Mouse (Mus musculus): ENCODE data around the gene Sipa1l2. TPM values are rescaled to one million over a fixed set of nuclear protein-coding genes. Genes with fewer than 3 reads are reported as not detected.
"Not testable (repeated sequence)": the region's sequence is repeated elsewhere in the genome, so short reads cannot be mapped to it uniquely, and the experiment has no call there.

The Sipa1l2 gene
- polyA plus RNA-seq, 1 experiment from 2014 or later = 3.4 TPM

DNA sequence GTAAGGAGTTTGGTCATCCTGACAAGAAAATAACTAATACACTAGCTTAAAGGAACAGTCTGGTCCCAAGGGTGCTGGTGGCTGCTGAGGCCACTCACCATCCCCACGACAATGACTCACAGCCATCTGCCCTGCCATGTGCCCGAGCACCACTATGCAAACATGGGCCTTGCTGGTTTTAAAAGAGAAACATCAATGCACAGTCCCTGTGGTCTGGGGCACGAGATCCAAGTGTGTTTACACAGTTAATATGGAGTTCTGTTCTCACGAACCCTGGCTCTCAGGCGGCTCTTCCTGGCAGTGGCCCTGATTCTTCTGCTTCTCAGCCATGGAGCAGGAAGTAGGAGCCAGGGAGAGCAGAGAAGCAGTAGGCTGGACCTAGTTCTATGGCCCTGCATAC lies 159.0 kb downstream of the Sipa1l2 start:
- DNase-seq (ENCODE audit: low spot score) = no peak

DNA sequence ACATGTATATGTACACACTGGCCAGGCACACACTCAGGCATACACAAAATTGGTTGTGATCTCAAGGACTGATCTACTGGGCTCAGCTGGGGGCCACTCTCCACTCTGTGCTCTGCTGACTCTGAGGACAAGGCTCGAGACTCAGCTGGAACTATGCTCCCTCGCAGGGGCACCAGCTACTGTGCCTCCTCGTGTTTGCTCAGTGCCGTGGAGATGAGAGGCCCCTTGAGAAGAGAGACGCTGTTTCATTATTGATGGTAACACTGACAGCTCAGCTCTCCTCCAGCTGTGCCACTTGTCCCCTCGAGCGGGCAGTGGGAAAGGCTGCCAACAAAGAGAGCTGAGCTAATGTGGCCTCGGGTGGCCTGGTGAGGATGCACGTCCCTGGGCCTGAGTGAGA lies 161.9 kb downstream of the Sipa1l2 start:
- DNase-seq (ENCODE audit: low spot score) = no peak

DNA sequence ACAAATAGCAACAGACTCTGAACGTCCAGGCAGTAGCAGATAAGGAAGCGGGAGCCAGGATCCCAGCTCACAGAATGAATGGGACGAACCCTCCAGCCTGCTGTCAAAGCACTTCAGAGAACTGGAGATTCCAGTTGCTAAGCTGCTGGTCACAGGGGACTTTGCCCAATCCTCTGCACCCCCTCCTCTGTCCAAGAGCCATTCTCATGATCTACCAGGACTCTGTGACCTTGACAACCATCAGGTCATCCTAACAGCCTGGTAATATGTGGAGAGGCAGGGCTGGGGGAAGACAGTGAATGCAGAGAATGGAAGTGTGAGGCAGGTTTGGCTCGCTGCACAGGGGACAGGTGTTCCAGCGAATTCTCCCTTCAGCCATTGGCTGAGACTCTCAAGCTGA lies 163.2 kb downstream of the Sipa1l2 start:
- DNase-seq (ENCODE audit: low spot score) = no peak

DNA sequence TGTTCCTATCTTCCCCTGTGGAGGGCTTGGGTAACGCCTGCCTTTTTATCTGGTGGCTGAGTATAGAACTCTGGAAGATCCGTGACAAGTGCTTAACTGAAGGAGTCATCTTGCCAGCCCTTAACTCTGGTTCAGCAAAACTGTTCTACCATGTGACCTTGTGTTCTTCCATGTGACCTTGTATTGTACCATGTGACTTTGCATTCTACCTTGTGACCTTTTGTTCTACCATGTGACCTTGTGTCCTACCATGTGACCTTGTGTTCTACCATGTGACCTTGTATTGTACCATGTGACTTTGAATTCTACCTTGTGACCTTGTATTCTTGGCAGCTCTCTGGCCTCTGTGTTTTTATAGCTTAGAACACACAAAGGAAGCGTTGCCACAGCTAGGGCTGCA lies 168.3 kb downstream of the Sipa1l2 start:
- no peak for DNase-seq (ENCODE audit: low spot score)

DNA sequence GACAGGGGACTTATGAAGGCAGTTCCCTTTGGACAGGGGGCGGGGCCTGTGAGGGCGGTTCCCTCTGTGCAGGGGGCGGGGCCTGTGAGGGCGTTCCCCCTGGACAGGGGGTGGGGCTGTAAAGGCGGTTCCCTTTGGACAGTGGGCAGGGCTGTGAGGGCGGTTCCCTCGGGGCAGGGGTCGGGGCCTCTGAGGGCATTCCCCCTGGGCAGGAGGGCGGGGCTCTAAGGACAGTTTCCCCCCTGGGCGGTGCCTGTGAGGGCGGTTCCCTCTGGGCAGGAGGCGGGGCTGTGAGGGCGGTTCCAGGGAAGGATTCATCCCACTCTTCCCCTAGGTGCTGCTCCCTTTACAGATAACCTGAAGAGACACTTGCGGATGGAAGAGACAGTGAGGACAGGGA lies 171.6 kb downstream of the Sipa1l2 start:
- DNase-seq (ENCODE audit: low spot score) = no peak

DNA sequence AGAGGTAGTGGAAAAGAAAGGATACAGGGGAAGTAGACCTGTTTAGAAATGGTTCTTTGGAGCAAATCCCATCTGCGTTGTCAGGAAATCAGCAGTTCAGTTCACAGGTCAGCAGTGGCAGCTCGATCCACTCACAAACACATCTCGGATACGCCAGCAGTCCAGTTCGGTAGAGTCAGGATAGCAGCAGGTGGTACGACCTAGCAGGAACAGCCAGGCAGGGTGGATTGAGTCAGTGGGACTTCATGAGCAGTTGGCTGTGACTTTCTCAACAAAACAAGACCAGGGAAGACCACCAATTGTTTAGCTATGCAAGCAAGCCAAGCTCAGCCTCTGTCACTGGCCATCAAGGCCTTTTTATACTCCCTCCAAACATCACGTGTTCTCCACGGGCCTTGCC lies 173.9 kb downstream of the Sipa1l2 start:
- not testable (repeated sequence) for DNase-seq (ENCODE audit: low spot score)

DNA sequence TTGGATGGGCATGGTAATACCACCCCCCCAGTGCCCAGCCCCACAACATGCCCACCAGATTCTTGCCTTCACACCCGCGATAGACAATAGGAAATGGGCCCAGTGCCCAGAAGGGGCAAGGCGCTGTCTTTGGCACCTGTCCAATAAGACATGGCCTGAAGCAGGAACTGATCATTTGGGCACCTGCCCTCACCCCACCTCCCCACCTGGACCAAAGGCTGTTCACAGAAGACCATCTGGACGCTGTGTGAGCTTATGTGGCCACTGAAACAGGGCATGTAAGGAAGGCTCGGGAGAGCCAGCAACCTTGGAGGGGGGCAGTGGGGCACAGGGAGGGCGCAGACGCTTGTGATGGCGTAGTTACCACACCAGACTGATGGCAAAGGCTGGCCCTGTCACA lies 174.6 kb downstream of the Sipa1l2 start:
- DNase-seq (ENCODE audit: low spot score) = no peak

DNA sequence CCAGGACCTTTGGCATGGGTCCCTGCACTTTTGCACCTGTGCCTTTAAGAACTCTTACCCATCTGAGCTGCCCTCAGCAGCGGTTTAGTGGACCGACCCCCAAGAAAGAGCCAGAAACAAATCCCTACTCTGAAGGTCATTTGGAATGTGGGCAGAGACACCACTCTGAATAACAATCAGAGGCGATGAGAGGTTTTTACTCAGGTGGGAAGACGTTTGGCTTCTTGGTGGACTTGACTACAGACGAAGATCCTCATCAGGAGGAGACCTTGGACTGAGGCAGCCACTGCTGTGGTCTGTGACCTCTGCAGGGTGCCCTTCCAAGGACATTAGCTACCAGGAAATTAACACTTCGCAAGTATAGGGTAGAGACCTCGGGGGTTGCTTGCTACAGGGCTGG lies 177.9 kb downstream of the Sipa1l2 start:
- no peak for DNase-seq (ENCODE audit: low spot score)

DNA sequence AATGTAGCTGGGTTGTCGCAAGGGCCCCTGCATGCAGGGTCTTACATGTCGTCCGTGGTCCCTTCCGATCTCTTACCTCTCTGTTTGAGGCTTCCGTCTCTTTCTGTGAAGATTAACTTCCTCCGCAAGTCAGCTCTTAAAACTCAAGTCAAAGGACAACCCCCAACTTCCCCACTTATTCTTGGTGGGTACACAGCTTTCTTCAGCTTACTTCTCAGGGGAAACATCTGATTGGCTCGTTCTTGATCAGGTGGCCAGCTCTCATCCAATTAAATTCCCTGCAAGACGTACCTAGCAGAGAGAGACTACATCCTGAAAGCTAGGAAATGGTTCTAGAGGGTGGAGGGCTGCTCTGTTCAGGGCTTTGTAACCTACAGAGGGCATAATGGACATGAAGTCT lies 178.3 kb downstream of the Sipa1l2 start:
- peak; percentile 89 for DNase-seq (ENCODE audit: low spot score)

DNA sequence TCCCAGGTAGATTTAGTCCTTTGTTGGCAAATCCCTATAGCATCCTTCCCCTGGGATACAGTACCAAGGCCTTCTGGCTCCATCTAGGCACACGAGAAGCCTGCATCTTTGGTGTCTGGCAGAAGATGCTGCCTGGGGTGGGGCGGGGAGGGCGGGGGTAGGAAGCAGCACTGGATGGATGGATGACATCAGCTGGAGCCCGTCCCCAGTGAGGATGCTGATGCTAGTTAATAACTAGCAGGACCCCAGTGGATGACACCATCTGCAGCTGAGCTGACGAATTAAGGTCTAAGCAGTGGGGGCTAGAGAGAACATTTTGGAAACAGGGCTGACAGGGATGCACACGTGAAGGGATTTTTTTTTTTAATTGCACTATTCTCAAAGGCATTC lies 179.1 kb downstream of the Sipa1l2 start:
- no peak for DNase-seq (ENCODE audit: low spot score)

DNA sequence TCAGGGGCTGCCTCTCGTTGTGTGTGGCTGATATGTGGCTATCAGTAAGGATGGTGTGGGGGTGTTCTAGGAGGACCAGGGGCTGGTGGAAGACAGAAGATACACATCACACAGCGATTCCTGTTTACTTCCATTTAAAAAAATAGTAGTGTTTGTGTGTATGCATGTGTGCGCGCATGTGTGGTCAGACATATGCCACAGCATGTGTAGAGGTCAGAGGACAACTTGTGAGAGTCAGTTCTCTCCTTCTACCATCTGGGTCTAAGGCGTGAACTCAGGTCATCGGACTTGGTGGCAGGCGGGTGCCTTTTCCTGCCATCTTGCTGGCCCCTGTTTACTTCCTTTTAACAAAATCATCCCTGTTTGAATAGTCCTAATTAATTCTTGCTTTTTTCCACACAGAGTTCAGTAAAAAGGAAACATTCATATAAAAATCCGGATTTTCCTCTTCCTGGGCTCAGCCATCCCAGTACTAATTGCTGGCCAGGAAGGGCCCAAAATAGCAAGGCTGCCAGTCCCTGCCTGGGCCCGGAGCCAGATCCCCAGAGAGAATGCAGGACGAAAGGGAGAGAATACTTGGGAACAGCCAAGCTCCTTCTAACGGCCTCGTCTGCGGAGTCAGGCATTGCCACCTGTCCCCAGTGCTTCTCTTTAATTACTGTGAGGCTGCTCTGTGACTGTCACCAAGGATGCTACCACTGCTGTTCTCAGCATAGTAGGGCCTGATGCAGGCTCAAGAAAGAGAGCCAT lies 179.7 kb downstream of the Sipa1l2 start:
- no peak for DNase-seq (ENCODE audit: low spot score)

DNA sequence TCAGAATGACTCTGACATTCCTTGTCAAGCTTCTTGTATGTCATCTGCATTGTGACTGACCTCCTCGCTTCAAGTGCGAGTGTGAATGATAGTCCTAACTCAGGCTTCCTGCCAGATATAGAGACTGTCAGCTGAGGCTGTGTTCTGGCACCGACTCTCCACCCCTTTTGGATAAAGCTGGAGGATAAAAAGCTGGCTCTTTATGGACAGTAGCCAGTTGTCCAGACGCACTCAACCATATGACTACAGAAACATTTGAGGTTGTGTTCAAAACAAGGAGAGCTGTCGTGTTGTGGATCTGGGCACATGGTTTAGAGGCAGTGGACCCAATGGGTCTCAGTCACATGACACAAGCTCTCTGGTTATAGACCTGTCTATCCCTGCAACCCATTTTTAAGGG lies 180.3 kb downstream of the Sipa1l2 start:
- no peak for DNase-seq (ENCODE audit: low spot score)

DNA sequence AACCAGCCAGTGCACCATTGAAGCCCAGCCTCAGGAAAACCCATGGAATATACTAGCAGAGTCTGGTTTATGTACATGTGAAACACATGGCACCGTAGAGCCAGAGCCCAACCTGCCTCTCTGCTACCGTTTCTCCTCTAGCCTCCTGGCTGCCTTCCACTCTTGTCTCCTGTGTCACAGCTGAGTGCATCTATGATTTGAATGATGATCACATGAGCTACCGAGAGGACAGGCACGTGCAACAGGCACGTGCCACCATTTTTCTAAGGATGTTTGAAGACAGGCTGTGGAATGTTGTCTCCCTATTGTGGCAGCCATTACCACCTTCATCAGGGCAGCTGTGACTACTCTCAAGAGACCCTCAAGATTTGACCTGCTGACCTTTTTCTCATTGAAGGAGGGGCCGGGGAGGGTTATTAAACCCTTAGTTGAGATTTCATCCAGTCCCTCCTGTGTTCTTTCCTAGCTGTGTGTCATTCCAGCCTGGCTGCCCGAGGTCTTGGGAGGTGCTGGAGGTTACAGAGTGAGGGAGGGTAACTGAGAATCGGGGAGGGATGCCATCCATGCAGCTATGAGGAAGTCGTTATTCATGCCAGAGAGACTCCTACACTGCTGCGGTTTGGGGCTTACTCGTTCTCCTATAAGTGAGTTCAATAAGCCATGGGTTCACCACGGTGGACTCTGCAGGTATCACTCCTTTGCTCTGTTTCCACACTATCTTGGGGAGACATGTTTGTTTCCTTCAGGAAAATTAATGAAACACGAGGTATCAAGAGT lies 181.0 kb downstream of the Sipa1l2 start:
- no peak for DNase-seq (ENCODE audit: low spot score)

DNA sequence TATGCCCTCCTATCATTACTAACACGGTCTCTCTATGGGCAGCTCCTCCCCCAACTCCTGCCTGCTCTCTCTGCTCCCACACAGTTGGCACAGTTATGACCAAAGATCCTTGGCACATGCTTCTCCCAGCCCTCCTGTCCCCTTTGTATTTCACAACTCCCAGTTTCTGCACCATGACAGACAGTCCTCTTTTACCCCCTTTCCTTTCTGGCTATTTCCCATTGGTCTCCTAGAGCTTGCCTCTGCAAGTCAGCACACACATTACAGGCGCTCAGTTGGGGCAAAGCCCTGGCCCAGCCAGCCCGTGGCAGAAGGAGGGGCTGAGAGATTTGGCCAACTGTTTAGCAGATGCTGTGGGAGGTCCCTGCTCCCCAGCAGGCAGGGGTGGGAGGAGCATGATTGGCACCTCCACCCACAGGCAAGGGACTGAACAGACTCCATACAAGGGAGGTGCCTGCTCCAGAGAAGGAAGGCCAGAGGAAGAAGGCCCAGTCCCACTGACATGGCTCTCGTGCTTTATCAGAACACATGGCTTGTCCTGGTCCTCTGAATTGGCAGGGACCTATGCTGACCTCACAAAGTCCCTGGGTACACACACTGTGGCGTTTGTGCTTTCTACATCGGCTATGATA lies 184.0 kb downstream of the Sipa1l2 start:
- no peak for DNase-seq (ENCODE audit: low spot score)

DNA sequence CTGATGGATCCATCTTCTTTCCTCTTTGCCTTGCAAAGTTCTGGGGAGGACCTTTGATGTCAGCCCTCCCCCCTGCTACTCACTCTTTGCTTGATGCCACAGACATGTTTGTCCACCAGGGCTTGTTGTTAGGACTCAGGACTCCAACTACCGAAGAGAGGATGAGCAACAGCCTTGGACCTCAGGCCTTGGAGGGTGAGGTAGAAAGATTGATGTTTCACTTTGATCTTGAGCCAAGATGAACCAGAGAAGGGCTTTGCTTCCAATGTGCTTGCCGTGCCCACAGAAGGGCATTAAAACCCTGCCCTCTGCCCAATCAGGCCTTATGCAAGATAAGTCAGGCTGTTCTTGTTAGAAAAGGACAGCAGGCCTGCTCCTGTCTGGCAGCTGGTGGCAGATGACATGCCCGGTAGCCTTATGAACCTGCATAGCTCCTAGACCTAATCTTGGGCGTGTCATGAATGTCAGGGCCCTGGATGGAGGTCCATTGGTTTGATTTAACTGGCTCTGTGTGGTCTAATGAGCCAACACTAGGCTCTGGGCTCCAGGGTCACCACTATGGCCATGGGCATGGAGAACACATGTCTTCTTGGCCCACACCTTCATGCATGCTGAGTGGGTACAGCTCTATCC lies 184.9 kb downstream of the Sipa1l2 start:
- no peak for DNase-seq (ENCODE audit: low spot score)

DNA sequence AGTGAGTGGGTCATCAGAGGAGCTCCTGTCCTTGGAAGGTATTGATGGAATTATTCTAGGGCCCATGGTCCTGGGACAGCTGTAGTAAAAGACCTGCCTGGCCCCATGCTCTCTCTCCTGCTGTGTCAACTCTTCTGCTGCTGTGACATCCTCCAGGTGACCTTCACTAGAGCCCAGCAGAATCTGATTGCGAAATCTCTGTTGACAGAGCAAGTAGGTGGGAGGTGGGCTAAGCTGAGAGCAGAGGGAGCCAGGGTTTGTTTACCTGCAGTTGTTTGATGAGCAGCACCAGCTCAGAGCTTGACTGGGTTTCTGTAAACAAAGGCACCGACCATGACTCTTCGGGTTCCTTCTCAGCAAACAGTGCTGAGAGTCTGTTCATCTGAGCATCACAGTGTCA lies 187.9 kb downstream of the Sipa1l2 start:
- no peak for DNase-seq (ENCODE audit: low spot score)

DNA sequence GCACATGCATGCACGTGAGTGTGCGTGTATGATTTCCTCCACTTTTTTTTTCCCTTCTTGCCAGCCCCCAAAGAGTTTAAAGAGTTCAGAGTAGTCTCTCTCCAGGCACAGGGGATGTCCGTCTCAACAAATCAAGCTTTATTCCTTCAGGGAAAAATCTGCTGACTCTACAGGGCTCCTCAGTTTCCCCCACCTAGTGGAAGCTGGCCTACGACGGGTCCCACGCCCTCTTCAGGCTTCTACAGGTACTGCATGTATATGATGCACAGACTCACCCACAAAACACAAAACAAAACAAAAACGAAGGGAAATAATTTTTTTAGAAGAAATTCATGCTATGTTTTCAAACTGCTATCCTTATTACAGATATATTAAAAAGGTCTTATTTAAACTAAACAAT lies 189.7 kb downstream of the Sipa1l2 start:
- no peak for DNase-seq (ENCODE audit: low spot score)

DNA sequence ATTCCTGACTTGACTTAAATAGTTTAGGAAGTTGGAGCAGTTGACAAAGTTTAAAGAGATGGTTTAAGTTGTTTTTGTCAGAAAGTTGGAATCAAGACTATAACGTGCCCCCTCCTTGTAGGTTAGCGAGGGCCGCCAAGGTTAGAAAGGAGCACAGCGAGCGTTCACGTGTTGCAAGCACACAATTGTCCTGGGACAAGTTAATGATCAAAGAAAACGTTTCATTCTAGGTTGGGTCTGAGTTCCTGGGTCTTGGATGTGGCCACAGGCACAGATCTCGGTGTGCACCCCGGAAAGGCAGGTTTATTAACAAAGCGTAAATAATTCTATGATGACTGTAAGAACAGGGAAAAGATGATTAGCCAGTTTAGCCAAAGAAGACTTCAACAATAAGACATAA lies 190.5 kb downstream of the Sipa1l2 start:
- DNase-seq (ENCODE audit: low spot score) = no peak

DNA sequence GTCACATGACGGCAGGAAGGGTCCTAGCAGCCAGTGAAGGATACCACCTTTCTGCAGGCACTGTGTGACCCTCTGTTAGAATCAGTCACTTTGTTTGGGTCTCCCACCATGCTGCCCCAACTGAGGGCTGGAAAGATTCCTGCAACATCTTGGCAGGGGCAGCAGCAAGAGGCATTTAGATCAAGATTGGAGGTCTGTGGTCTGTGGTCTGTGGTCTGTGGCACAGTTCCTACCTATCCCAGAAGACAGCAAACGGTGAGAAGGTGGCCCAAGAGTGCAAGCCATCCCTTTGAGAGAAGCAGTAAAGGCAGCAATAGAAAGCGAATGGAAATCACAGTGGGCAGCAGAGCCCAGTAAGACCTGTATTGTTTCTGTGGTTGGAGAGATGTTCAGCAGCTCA lies 191.9 kb downstream of the Sipa1l2 start:
- DNase-seq (ENCODE audit: low spot score) = no peak

DNA sequence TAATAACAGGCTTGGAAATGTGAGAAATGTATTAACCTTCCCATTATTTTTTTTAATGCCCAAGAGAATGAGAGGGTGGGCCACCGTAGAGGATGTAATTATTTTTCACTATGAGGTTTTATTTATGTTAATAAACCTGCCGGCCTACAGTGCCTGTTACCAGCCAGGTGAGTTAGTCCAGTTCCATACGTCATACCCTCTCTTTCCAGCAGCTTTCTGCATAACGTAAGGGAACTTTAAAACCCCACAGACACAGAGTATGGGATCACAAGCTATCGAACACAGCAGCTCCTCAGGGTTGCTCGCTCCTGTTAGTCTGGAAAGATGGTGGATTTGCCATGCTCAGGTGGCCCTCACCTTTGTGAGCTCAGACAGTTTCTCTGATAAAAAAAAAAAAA lies 193.2 kb downstream of the Sipa1l2 start:
- DNase-seq (ENCODE audit: low spot score) = no peak

DNA sequence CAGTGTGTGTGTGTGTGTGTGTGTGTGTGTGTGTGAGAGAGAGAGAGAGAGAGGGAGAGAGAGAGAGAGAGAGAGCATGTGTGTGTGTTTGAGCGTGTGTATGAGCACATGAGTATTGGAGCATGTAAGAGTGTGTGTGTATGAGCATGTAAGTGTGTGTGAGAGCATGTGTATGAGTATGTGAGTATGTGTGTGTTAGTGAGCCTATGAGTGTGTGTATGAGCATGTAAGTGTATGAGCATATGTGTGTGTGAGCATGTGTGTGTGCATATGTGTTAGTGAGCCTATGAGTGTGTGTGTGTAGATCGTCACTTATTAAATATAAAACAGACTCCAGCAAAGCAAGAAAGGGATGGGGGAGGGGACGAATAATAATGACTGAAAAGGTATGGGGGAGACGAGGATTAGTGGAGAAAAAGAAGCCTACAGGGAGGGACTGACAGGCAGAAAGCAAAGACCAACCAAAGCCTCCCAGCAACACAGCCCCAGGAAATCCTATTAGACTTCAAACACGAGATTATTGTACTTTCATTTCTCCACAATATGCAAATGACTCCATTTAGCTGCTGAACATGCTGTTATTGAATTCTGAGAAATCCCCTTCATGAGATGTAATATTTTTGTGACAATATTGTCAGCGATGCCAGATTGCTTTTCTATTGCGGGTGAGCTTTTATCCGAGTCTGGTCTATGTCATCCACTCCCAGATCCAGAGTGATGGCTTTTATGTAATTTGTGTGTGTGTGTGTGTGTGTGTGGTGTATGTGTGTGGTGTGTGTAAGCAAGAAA lies 193.8 kb downstream of the Sipa1l2 start:
- DNase-seq (ENCODE audit: low spot score) = no peak

Data from thymus, postnatal 0 days (tissue).